Comparison of ENCODE assay signal across 8 mouse cellular contexts in genomic region chr1:162570260-162570748, GRCm38 (mm10). TPM values are rescaled to one million over a fixed set of nuclear protein-coding genes. Genes with fewer than 3 reads are reported as not detected.
A peak's percentile ranks its signal among the peaks of the same experiment; 100 is the strongest.
DNase-seq lines count a peak whose midpoint lies in the region; ATAC-seq lines count a peak whose summit lies in the region.

TSS of gene Vamp4 (plus strand) at chr1:162570515.

- H3K27ac ChIP-seq in heart, embryonic 11.5 days (ENCODE audit: low read depth, low read length): peak within 1 kb of the TSS; percentile 92
- peak within 1 kb of the TSS; percentile 94 for H3K27ac ChIP-seq in kidney, embryonic 16.5 days (ENCODE audit: low read length)
- peak within 1 kb of the TSS; percentile 68 for H3K27ac ChIP-seq in liver, embryonic 11.5 days (ENCODE audit: low read depth, low read length)
- H3K27ac ChIP-seq in stomach, embryonic 14.5 days (ENCODE audit: low read length): peak within 1 kb of the TSS; percentile 71

- no peaks in the 10 kb centered on the region for H3K27me3 ChIP-seq in heart, embryonic 11.5 days (ENCODE audit: control insufficient read depth, insufficient read depth, low read length)
- no peaks in the 10 kb centered on the region for H3K27me3 ChIP-seq in kidney, embryonic 16.5 days (ENCODE audit: insufficient read depth, low read length)
- H3K27me3 ChIP-seq in liver, embryonic 11.5 days (replicated peaks; ENCODE audit: control insufficient read depth, insufficient read depth, low read length): no peaks in the 10 kb centered on the region
- no peaks in the 10 kb centered on the region for H3K27me3 ChIP-seq in stomach, embryonic 14.5 days (ENCODE audit: control insufficient read depth, insufficient read depth, low read length)

- no peaks in the 10 kb centered on the region; the same call in 1 of the 2 replicates for H3K9me3 ChIP-seq in heart, embryonic 11.5 days (replicated peaks; ENCODE audit: control insufficient read depth, low read length)
- peaks cover 8% of the 10 kb centered on the region; the same call in 1 of the 2 replicates for H3K9me3 ChIP-seq in kidney, embryonic 16.5 days (ENCODE audit: low read length)
- H3K9me3 ChIP-seq in liver, embryonic 11.5 days (ENCODE audit: control insufficient read depth, low read length): peaks cover 3% of the 10 kb centered on the region; the same call in 1 of the 2 replicates
- no peaks in the 10 kb centered on the region for H3K9me3 ChIP-seq in stomach, embryonic 14.5 days (ENCODE audit: control insufficient read depth, low read depth, low read length)

- H3K4me2 ChIP-seq in heart, embryonic 11.5 days: peak within 1 kb of the TSS; percentile 76
- H3K4me2 ChIP-seq in kidney, embryonic 16.5 days (replicated peaks; ENCODE audit: low read depth, low read length): peak within 1 kb of the TSS; percentile 83
- H3K4me2 ChIP-seq in liver, embryonic 11.5 days: peak within 1 kb of the TSS; percentile 83
- peak within 1 kb of the TSS; percentile 57 for H3K4me2 ChIP-seq in stomach, embryonic 14.5 days (replicated peaks; ENCODE audit: low read depth, low read length)

- H3K4me1 ChIP-seq in heart, embryonic 11.5 days (ENCODE audit: control insufficient read depth, insufficient read depth, low read length): 0 out of 2 replicates have a peak, but pooled peaks cover 3% of the 10 kb centered on the region
- H3K4me1 ChIP-seq in kidney, embryonic 16.5 days (ENCODE audit: insufficient read depth, low read length): peaks cover 16% of the 10 kb centered on the region
- H3K4me1 ChIP-seq in liver, embryonic 11.5 days (replicated peaks; ENCODE audit: control insufficient read depth, insufficient read depth, low read length): no peaks in the 10 kb centered on the region; the same call in 1 of the 2 replicates
- no peaks in the 10 kb centered on the region for H3K4me1 ChIP-seq in stomach, embryonic 14.5 days (ENCODE audit: control insufficient read depth, insufficient read depth, low read length)

- peaks cover 11% of the 10 kb centered on the region for H3K36me3 ChIP-seq in heart, embryonic 11.5 days (ENCODE audit: control insufficient read depth, insufficient read depth, low read length)
- H3K36me3 ChIP-seq in kidney, embryonic 16.5 days (ENCODE audit: insufficient read depth, low read length): peaks cover 8% of the 10 kb centered on the region
- H3K36me3 ChIP-seq in liver, embryonic 11.5 days (ENCODE audit: control insufficient read depth, insufficient read depth, low read length): peaks cover 11% of the 10 kb centered on the region
- peaks cover 8% of the 10 kb centered on the region; the same call in 1 of the 2 replicates for H3K36me3 ChIP-seq in stomach, embryonic 14.5 days (ENCODE audit: control insufficient read depth, insufficient read depth, low read length)

- WGBS in heart, embryonic 11.5 days (ENCODE audit: insufficient replicate concordance): under 1% methylated on average over 38 of the region's 43 CpGs
- under 1% methylated on average over 37 of the region's 43 CpGs for WGBS in kidney, embryonic 16.5 days
- 1% methylated on average over 37 of the region's 43 CpGs for WGBS in liver, embryonic 11.5 days
- under 1% methylated on average over 41 of the region's 43 CpGs for WGBS in stomach, embryonic 14.5 days

- DNase-seq in B cell, adult 2 months: peak; percentile 94
- peak; percentile 98 for DNase-seq in brain, adult 2 months (ENCODE audit: low read depth, low spot score)
- DNase-seq in liver, embryonic 11.5 days (ENCODE audit: low spot score): peak; percentile 95
- DNase-seq in naive thymus-derived CD4-positive, alpha-beta T cell, adult 2 months (ENCODE audit: low read depth): peak; percentile 95

- peak within 1 kb of the TSS; percentile 97 for H3K4me3 ChIP-seq in heart, embryonic 11.5 days (ENCODE audit: low read depth, low read length)
- peak within 1 kb of the TSS; percentile 96 for H3K4me3 ChIP-seq in kidney, embryonic 16.5 days (ENCODE audit: low read length)
- peak within 1 kb of the TSS; percentile 90 for H3K4me3 ChIP-seq in liver, embryonic 11.5 days (ENCODE audit: low read depth, low read length)
- peak within 1 kb of the TSS; percentile 74 for H3K4me3 ChIP-seq in stomach, embryonic 14.5 days (ENCODE audit: low read depth, low read length)

- peak within 1 kb of the TSS; percentile 87 for H3K9ac ChIP-seq in heart, embryonic 11.5 days (ENCODE audit: low read depth, low read length)
- H3K9ac ChIP-seq in kidney, embryonic 16.5 days (replicated peaks; ENCODE audit: low read length): peak within 1 kb of the TSS; percentile 93
- peak within 1 kb of the TSS; percentile 84 for H3K9ac ChIP-seq in liver, embryonic 11.5 days (ENCODE audit: low read depth, low read length)
- peak within 1 kb of the TSS; percentile 78 for H3K9ac ChIP-seq in stomach, embryonic 14.5 days (replicated peaks; ENCODE audit: low read depth, low read length)

- ATAC-seq in erythroblast, adult 5-6 weeks (replicated peaks; ENCODE audit: low FRiP score, poor library complexity, severe bottlenecking): peak; percentile 95
- peak; percentile 99 for ATAC-seq in heart, embryonic 11.5 days (replicated peaks; ENCODE audit: insufficient number of reproducible peaks, low FRiP score, low TSS enrichment)
- peak; percentile 99 for ATAC-seq in kidney, embryonic 16.5 days (ENCODE audit: low FRiP score, low TSS enrichment)
- peak; percentile 99 for ATAC-seq in liver, embryonic 11.5 days (replicated peaks; ENCODE audit: low FRiP score)
- ATAC-seq in stomach, embryonic 14.5 days (ENCODE audit: insufficient number of reproducible peaks, insufficient read depth, low FRiP score, low read depth): peak; percentile 98

RNA-seq across cellular contexts. Expression of gene Vamp4, which starts in this region (rescaled TPM):
- 13.3 and 18.8 TPM in 2 replicates for total RNA-seq in erythroblast, adult 5-6 weeks (2015; ENCODE audit: low replicate concordance)
- 10.1 and 11.2 TPM in 2 replicates for total RNA-seq in erythroblast, adult 5-6 weeks (2017; ENCODE audit: low replicate concordance)
- 37.7 and 39.9 TPM in 2 replicates for polyA plus RNA-seq in heart, embryonic 11.5 days (2014; fragmentation: Nextera tagmentation; extraction: Ambion mirVana)
- 51.3 and 52.6 TPM in 2 replicates for polyA plus RNA-seq in kidney, embryonic 16.5 days (2015; fragmentation: Nextera tagmentation; extraction: Ambion mirVana)
- 35.1 and 35.6 TPM in 2 replicates for polyA plus RNA-seq in liver, embryonic 11.5 days (2014; fragmentation: Nextera tagmentation; extraction: Ambion mirVana)
- 55.8 and 63.0 TPM in 2 replicates for polyA plus RNA-seq in stomach, embryonic 14.5 days (2014; fragmentation: Nextera tagmentation; extraction: Ambion mirVana)

Comparison
In these comparisons a context has a peak if more than half of its experiments do, and no peak if none do; other contexts are left out.
1. Peak in every context shown above with its lines: DNase-seq, ATAC-seq, H3K4me3 ChIP-seq and H3K27ac ChIP-seq.